Mouse (Mus musculus) left cerebral cortex, adult 2 months (tissue): ENCODE results near the gene Ptprd. TPM values are rescaled to one million over a fixed set of nuclear protein-coding genes. Genes with fewer than 3 reads are reported as not detected.
"Not testable (repeated sequence)": the region's sequence is repeated elsewhere in the genome, so short reads cannot be mapped to it uniquely, and the experiment has no call there.

Experiments used
- DNase-seq, 2 experiments: peaks; one replicate each; pipeline ENCODE4 v3.0.0; 2021 to 2022; ENCODE audit warnings: low spot score in 2 of 2, mixed read lengths in 1 of 2; ENCODE audit errors: extremely low spot score in 1 of 2
- H3K27ac ChIP-seq: fragments of 200-600 bp; 2 replicates; pipeline ENCODE4 v1.8.1; 2022
- H3K4me3 ChIP-seq: fragments of 200-600 bp; 2 replicates; pipeline ENCODE4 v1.8.1; 2022
- CTCF ChIP-seq: fragments of 200-600 bp; IDR thresholded peaks from 2 replicates; pipeline ENCODE4 v1.8.1; 2022; ENCODE audit warnings: antibody characterized with exemption, mild to moderate bottlenecking, moderate library complexity
- intact Hi-C: fragments of 180-260 bp; cut with DNase I; formaldehyde crosslinking; loops from one replicate; pipeline ENCODE4 v1.15.1; 2025
- total RNA-seq, 2 experiments: library from RNA; stranded (reverse); gene quantifications; 2 replicates each; pipeline ENCODE4 v1.2.3; 2021

Gene Ptprd
- total RNA-seq, 2 experiments from 2014 or later: 307 to 330 TPM

DNA sequence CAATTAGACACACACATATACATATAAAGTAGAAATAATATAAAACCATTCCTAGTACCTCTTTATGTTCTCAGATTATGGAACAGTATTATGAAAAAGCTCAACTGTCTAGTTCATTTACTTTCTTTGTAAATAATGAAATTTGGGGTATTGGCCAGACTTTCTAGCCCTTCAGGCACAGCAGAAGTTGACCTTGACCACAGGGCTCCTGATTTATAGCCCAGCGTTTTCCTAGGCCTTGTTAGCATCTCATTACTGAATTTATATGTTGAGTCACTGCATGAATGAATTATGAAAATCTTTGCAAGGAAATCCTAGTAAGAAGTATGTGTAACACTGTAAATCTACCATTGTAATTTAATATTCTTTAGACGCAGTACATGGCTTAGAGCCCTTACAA lies 2154.9 kb downstream of the Ptprd start:
- Histone ChIP-seq H3K27ac (no peak overlapping the region), H3K4me3 (no peak overlapping the region)
- no peak for DNase-seq
- no peak for TF ChIP-seq CTCF
- intact Hi-C loops: no loop called here

DNA sequence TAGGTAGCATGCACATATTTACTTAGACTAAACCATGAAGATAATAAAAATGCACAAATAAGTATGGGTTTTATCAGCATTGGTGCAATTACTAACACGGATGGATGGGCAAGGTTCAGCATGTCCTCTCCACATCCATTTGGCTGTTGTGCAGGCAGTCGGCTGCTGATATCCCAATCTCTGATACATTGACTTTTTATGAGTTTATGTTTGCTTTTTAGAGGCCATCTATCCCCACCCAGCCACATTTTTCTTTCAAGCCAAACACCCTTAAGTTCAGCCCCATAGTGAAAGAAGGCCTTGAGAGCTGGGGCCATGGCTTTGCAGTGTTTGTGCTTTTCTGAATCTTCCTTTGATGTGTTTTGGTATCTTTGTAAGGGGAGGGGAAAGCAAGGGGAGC lies 2166.1 kb downstream of the Ptprd start:
- intact Hi-C loops: no loop called here
- DNase-seq: no peak
- Histone ChIP-seq H3K27ac (no peak overlapping the region), H3K4me3 (no peak overlapping the region)
- TF ChIP-seq CTCF: no peak

DNA sequence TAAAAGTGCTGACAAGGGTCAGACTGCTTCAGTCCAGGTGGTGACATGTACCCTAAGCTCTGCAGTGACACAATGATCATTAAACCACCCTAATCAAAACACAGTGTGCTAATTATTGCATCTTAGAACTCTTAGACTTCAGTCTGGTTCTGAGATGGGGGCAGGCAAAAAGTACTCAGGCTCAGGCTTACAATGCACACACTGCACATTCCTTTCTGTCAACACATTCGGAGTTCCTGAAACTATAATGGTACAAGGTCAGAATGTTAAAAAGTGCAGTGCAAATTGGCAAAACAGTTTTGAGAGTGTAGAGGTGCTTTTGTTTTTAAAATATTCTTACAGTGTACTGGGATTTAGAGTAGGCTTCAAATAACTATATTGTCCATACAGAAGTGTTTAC lies 2167.0 kb downstream of the Ptprd start:
- no peak overlapping the region for H3K27ac ChIP-seq
- intact Hi-C loops: no loop called here
- H3K4me3 ChIP-seq: no peak overlapping the region
- no peak for TF ChIP-seq CTCF
- DNase-seq: no peak

- H3K27ac ChIP-seq, intact Hi-C loops, H3K4me3 ChIP-seq, DNase-seq: not testable (repeated sequence)
- peak; percentile 2; the same call in 1 of the 2 replicates for TF ChIP-seq CTCF
Measured at GRCm38 (mm10) chr4:76037178-76037577, 2174.6 kb downstream of the Ptprd start.

GRCm38 (mm10) chr4:76025571-76026325 lies 2186.0 kb downstream of the Ptprd start:
- H3K4me3 ChIP-seq: no peak overlapping the region
- no peak for TF ChIP-seq CTCF
- no peak for DNase-seq
- H3K27ac ChIP-seq: no peak overlapping the region
- intact Hi-C loops: no loop called here

DNA sequence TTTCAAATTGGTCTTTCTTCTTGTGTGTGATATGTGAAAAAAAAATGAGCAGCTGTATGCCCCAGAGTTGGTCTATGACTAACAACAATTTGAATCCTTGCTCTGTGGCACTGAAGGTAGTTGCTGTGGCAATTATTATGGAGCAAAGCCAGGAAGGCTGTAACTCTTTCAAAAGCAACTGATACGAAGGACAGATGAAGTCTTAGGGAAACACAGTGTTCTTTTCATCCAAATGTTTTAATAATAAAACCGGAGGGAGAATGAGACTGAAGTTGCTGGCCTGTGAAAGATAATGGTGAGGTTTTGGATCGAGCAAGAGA lies 2187.3 kb downstream of the Ptprd start:
- no peak for TF ChIP-seq CTCF
- Histone ChIP-seq H3K27ac (no peak overlapping the region), H3K4me3 (no peak overlapping the region)
- DNase-seq: no peak
- intact Hi-C loops: no loop called here

DNA sequence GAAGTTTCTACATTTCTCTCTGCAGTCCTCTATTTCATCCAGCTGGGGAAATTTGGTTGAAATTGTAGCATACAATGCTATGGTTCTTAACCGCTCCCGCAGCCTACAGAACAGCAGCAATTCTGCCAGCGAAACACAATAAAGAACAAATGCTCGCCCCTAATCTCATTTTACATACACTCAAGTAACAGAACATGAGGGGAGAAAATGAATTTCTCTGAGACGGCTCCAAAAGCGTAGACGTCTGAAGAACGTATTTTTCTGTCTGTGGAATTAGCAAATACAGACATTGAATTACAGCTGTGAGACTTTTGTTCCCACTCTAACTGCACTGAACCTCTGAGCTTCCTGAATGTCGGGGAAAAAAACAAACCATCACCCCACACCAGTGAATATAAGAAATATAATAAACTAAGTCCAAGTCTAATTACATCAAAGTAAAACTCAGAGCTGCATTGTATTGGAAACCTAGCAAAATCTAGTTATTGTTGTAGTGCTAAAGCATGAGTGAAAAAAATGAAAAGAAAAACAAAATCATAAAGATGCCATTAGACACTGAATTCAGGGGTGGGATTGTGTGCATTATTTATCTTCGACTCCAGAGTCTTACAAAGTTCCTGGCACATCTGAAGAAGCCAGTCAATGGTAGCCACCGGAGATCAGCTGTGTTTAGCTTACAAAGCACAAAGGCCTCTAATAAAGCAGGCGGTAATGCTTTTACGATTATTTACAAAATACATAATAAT lies 2187.8 kb downstream of the Ptprd start:
- Histone ChIP-seq H3K27ac (no peak overlapping the region), H3K4me3 (no peak overlapping the region)
- intact Hi-C loops: no loop called here
- no peak for DNase-seq
- no peak for TF ChIP-seq CTCF

GRCm38 (mm10) chr4:76021670-76022069 lies 2190.1 kb downstream of the Ptprd start:
- H3K4me3 ChIP-seq: no peak overlapping the region
- H3K27ac ChIP-seq: no peak overlapping the region
- DNase-seq: no peak
- TF ChIP-seq CTCF: no peak
- intact Hi-C loops: no loop called here

DNA sequence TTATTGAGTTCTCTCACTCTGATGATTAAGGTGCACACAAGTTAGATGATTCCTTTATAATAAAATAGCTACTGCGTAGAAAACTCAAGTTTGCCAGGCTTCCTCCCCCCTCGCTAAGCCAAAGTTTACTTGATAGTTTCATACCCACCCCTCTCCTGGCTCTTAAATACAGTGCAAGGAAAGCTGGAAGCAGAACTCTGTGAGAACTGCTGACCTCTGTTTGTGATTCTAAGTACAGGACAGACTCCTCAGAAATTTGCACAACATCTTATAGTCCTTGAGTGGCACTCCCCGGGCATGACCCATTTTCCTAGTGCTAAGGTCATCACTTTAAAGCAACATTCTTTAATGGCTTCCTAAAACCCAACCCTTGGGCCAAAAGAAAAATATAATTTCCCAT lies 2196.7 kb downstream of the Ptprd start:
- DNase-seq: no peak
- intact Hi-C loops: no loop called here
- Histone ChIP-seq H3K4me3 (no peak overlapping the region), H3K27ac (no peak overlapping the region)
- TF ChIP-seq CTCF: no peak

DNA sequence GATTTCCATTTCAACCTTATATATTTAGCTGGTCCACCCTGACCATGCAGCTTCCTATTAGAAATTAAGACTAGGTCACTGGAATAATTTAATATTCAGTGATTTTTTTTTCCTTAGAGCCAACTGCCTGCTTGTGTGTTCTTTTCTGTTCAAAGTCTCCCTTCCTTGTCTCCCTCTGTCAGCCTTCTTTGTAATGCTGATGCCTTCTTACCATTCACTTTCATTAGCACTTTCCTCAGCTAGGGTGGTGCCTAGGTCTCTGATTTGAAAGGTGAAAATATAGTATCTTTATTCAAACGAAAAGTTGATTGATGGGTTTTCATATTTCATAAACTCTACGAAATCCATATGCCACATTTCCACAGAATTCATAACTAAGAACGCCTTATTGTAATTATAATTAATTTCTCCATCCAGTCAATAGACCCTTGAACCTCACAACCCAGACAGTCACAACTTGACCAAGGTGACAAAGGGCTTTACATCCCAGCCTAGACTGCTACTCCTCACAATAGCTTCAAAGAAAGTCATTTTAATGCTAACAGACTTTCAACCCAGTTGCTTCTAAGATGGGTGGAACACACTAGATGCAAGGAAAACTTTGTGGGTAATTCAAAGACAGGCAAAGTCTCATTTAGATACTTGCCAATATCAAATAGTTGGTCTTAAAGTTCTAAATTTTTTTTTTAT lies 2197.5 kb downstream of the Ptprd start:
- H3K27ac ChIP-seq: no peak overlapping the region
- TF ChIP-seq CTCF: no peak
- intact Hi-C loops: no loop called here
- no peak for DNase-seq
- no peak overlapping the region for H3K4me3 ChIP-seq

GRCm38 (mm10) chr4:76008580-76008979 lies 2203.2 kb downstream of the Ptprd start:
- Histone ChIP-seq H3K27ac (no peak overlapping the region; the same call in 1 of the 2 replicates), H3K4me3 (no peak overlapping the region)
- DNase-seq: no peak
- no peak for TF ChIP-seq CTCF
- intact Hi-C loops: no loop called here

DNA sequence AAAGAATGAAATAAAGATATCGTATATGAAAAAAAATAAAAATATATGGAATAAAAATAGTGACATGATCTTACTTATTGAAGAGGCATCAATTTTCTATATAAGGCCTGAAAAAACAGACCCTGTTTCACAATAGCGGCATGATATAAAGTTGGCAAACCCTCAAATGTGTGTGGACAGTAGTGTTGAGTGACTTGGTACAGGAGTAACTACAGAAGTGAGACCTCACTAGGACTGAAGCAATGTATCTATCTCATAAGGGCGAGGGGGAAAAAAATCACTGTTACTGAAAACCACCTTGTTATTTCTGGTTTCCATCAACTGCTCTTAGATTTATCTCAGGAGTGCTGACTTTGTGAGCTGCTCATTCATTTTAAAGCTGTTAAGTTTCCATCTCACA lies 2204.5 kb downstream of the Ptprd start:
- no peak for DNase-seq
- no peak for TF ChIP-seq CTCF
- peak overlapping the region; percentile 20; the same call in 1 of the 2 replicates for H3K27ac ChIP-seq
- no peak overlapping the region for H3K4me3 ChIP-seq
- intact Hi-C loops: no loop called here
